Mouse (Mus musculus) kidney, adult 2 months (tissue): ENCODE measurements at regions not wholly inside any gene's neighbourhood (a gene's known extent, or its start where the extent isn't known, plus 50 kb on each side); places are given as distances from the start of the nearest gene placed in this dataset.

ENCODE experiments used
- CTCF ChIP-seq: fragments of 200-500 bp; conservative IDR thresholded peaks from 2 replicates; pipeline ENCODE4 v1.5.1; 2011; ENCODE audit warnings: low read depth, mild to moderate bottlenecking, control low read depth, low read length, moderate library complexity, mixed read lengths; ENCODE audit not compliant: insufficient read depth, insufficient read length
- POLR2A ChIP-seq: fragments of 200-500 bp; IDR thresholded peaks from one replicate; pipeline ENCODE4 v1.6.1; 2011; ENCODE audit warnings: low read depth, low read length, control low read depth

DNA sequence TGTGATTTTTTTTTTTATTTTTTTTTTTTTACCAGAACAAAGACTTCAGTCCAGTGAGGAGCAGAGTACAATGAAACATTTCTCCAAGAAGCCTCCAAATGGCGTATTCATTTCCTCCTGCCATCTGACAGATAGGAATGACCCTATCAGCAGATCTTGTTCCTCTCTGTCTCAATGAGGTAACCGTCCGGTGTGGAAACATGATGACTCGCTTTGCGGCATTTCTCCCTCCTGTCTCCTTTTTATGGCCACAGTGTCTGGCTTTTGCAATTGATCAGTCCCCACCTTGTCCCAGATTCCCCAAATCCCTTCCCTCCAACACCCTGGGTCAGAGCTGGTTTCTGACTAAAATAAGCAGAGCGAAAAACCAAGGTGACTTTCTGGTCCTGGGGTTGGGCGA, 105.0 kb downstream of the Mreg start:
- no peak for TF ChIP-seq CTCF
- TF ChIP-seq POLR2A = no peak
